Mouse (Mus musculus): ENCODE data around the gene C2cd4c.

C2cd4c gene

DNA sequence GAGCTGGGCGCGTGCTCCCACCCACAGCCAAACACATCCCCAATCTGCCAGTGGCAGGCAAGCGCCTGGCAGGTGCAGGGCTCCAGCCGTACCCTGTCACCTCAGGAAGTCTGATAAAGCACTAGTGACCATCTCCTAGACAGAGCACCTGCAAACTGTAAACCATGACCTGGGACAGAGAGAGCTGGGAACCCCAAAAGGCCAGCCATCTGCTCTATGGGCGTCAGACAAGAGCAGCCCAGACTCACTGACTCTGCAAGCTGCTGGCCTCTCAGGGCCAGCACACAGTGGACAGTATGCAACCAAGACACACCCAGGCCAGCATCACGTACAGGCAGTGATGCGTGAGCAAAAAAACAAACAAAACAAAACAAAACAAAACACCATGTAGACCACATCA lies 34.9 kb downstream of the C2cd4c start:
- no peak for DNase-seq (ENCODE audit: low spot score)

DNA sequence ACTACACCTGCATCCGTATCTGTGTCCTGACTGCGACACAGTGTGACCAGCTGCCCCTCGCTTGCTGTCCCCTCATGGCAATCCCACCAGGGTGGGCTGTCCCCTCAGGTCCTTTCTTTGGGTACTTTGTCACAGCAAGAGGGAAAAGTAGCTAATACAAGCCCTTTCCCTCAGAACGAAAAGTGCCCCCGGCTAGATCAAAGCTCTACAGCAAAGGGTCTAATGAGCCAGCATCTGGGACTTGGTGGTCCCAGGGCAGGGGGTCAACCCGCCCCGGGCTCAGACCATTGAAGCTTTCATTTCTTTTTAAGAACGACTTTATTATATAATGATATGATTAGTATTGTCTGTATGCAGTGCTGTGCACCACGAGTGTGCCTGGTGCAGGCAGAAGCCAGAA lies 35.5 kb downstream of the C2cd4c start:
- DNase-seq (ENCODE audit: low spot score) = no peak

DNA sequence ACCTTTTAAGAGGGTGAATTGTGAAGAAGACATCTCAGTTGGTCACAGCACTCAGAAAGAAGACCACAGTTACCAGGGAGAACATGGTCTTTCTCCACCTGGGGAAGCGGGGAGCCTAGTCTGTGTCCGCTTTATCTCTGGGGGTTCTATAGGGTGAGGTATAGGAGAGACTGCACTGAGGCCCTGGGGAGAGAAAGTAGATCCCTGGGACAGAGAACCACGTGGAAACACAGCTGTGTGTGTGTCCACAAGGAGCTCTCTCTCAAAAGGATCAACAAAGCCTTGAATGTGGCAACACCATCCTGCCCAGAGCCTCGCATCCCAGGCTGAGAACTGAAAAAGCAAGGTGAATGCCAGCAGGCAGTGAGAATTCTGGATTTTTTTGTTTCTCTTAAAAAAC lies 36.4 kb downstream of the C2cd4c start:
- DNase-seq (ENCODE audit: low spot score) = no peak

DNA sequence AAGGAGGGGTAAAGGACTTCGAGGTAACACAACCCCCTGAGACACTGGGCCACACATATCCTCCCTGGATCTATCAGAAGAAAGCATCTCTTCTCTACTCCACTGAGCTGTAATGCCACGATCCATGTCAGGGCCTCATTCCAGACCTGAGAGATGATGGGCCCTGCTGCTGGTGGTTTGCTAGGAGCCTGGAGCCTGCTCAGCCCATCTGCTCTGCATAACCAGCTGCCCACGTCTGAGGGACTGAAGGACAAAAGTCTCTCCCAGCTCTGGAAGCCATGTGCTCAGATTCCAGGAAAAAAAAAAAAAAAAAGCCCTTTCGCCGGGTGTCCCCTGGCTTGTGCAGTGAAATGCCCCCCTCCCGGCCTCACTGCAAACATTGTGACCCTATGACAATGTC lies 38.1 kb downstream of the C2cd4c start:
- no peak for DNase-seq (ENCODE audit: low spot score)

DNA sequence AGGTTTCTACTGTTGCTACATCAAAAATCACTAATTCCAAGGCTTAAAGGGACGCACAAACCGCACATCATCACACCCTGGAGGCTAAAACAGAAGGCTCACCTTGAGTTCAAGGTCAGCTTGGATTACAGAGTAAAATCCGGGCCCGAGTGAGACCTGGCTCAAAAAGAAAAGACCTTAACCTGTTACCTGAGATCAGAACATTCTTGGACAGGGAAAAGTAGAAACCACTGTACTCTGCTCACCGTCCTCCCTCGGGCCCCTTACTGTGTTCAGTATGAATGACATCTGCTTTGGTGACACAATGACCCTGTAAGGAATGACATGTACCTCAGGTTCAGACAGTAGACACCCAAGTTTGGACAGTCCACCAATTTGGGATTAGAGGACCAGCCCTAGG lies 39.0 kb downstream of the C2cd4c start:
- no peak for DNase-seq (ENCODE audit: low spot score)

DNA sequence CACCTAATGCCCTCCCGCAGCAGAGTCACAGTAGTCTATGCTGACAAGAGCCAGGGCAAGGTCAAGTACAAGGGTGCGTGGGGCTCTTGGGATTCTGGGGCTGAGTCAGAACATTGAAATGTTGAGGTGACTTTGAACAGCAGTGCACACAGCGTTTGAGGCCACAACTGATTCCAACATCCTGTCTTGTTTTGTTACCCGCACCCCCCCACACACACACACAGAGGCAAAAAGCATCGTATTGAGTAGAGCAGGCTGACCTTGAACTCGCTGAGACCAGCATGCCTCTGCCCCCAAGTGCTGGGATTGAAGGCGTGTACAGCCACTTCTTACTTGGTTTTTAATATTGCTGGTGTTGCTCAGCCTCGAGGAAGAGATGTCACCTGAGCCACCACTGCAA lies 39.5 kb downstream of the C2cd4c start:
- DNase-seq (ENCODE audit: low spot score) = no peak

DNA sequence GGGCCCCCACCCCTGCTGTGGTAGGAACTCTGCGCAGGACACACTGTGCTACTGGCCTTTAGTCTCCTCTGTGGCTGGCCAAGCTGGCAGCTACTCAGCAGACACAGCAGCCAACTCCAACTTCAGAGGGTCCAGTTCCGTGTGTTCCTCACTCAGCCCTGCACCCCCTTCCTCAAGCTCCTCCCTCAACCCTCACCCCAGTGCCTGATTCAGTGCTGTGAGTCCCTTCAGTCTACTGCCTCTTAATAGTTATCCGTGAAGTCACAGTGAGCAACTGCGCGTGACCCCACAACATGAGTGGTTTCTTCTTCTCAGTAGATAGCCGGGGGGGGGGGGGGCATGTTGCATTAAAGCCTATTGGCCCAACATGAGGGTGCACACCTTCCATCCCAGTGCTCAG lies 40.2 kb downstream of the C2cd4c start:
- no peak for DNase-seq (ENCODE audit: low spot score)

DNA sequence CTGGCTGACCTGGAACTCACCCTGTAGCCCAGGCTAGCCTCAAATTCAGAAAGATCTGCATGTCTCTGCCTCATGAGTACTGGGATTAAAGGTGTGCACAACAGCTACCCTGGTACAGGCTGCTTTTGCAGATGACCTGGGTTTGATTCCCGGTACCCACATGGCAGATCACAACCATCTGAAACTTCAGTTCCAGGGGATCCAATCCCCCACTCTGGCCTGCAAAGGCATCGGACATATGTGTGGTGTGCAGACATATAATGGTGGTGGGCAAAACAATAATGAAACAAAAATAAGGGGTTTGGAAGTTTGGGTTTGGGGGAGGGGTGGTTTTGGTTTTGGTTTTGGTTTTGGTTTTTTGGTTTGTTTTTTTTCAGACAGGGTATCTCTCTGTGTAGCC lies 42.5 kb downstream of the C2cd4c start:
- no peak for DNase-seq (ENCODE audit: low spot score)

DNA sequence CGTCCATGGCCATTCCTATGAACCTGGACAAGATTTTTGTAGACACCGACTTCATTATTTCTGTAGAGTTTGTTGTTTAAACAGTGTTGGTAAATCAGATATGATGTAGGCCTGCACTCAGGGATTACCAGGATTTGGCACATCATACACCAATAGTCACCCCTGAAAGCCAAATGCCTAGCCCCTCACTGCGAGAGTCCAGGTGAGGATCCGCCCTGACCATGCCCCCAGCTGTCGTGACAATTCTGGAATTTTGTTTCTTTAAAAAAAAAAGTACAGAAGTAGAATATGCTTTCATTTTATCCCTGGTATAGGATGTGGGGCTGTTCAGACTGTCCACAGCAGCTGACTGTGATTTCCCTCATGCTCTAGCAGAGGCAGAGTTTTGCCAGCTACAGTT lies 43.9 kb downstream of the C2cd4c start:
- DNase-seq (ENCODE audit: low spot score) = no peak

DNA sequence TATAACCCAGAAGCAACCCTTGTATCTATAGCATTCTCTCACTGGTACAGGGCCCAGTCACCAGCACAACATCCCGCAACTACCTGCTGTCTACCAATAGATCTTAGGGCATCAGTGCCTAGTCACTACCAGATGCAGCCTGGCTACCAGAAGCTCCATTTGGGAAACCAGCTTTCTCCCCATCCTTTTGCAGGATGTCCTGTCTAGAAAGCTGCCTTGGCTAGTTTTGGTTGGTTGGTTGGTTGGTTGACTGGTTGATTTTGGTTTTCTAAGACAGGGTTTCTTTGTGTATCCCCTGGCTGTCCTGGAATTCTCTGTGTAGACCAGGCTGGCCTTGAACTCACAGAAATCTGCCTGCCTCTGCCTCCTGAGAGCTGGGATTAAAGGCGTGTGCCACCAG lies 54.1 kb downstream of the C2cd4c start:
- DNase-seq (ENCODE audit: low spot score) = no peak

DNA sequence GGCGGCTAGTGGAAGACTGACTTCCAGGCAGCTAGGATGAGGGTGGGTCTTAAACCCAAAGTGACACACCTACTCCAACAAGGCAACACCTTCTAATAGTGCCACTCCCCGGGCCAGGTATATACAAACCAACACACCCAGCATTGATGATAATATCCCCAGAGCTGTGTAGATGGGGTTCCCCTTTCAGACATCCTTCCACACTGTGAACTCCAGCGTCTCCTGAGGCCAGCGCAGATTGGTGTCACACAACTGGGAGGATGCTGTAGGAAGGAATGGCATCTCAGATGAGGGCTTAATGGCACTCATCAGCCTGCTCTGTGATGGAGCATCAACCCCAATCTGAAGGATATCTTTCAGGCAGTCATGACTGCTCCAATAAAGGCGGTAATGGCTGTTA lies 56.3 kb downstream of the C2cd4c start:
- DNase-seq (ENCODE audit: low spot score) = no peak

DNA sequence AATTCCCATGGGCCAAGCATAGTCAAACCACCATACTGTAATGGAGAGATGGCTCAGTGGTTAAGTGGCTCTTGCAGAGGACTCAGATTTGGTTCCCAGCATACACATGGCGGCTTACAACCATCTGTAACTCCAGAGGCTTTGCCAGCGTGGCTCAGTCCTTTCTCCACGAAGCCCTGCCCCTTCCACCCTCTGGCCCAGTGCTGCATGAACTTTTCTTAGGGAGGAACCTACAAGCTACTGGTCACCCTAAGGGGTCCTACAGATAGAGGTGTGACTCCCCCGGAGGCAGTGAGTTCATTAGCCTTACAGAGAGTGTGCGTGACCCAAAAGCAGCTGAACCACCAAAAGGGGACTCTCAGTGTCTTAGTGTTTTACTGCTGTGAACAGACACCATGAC lies 56.9 kb downstream of the C2cd4c start:
- DNase-seq (ENCODE audit: low spot score) = no peak
